Mouse (Mus musculus) brain, adult 2 months (tissue): Measurements from ENCODE around the gene 5031439G07Rik.
A peak's percentile ranks its signal among the peaks of the same experiment; 100 is the strongest.
"Not testable (repeated sequence)": the region's sequence is repeated elsewhere in the genome, so short reads cannot be mapped to it uniquely, and the experiment has no call there.

Experiments used
- DNase-seq: peaks from one replicate; pipeline ENCODE4 v3.0.0; 2011; ENCODE audit warnings: low read depth, low spot score

Gene 5031439G07Rik

GRCm38 (mm10) chr15:84957851-84958250, 30.5 kb downstream of the 5031439G07Rik start:
- peak; percentile 92 for DNase-seq

- no peak for DNase-seq
Measured at GRCm38 (mm10) chr15:84953259-84953658, 35.1 kb downstream of the 5031439G07Rik start.

DNA sequence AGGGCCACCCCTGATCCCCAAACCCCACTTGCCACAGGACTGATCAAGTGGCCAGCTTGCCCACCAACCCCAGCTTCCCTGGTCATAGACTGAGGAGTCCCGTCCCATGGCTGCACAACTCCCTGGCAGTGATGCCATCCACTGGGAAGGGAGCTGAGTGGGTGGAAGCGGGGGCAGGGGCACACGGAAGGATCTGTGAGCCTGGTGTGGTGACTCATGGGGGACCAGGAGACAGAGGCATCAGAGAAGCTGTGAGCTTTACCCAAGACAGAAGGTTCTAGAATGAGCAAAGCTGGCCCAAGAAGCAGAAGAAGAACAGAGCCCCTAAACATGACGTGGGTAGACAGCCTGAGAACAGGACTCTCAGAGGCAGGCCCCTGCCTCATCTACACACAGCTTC, 38.3 kb downstream of the 5031439G07Rik start:
- DNase-seq: peak; percentile 90

- no peak for DNase-seq
Measured at GRCm38 (mm10) chr15:84948990-84949389, 39.4 kb downstream of the 5031439G07Rik start.

DNA sequence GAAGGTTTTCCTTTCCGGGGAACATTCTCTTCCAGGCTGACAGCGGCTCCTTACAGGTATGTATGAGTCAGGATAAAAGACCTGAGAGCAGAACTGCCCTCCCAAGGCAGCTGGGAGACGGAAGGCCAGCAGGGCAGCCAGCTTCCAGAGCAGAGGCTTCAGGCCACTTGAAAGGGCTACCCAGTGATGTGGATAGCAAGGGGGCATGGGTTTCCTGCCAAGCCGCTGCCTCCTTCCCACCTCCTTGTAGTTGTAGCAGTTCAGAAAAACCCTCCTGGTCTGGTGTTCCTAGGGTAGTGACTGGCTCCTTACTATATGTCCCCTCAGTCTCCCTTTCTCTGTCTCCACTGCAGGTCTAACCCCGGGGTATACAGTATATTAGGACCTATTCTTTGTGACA, 44.0 kb downstream of the 5031439G07Rik start:
- no peak for DNase-seq

- peak; percentile 81 for DNase-seq
Measured at GRCm38 (mm10) chr15:84942647-84943285, 45.6 kb downstream of the 5031439G07Rik start.

- no peak for DNase-seq
Measured at GRCm38 (mm10) chr15:84940102-84940501, 48.2 kb downstream of the 5031439G07Rik start.

GRCm38 (mm10) chr15:84934901-84935300, 53.5 kb downstream of the 5031439G07Rik start:
- DNase-seq: peak; percentile 83

DNA sequence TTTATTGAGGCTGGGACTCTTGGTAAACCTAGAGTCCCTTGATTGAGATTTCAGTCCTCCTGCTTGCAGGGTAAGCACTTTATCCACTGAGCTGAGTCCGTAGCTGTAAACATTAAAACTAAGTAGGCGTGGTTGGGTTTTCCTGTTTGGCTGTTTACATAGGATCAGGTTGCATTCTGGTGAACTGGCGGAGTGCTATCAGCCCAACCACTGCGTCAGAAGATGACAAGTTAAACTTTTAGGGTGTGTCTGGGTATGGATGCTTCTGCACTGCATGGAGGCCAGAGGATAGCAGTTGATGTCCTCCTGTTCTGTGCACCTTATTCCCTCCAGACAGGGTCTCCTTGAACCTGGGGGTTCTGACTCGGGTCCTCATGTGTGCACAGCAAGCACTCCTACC, 56.0 kb downstream of the 5031439G07Rik start:
- no peak for DNase-seq

- peak; percentile 76 for DNase-seq
Measured at GRCm38 (mm10) chr15:84925495-84926018, 62.8 kb downstream of the 5031439G07Rik start.

- peak; percentile 74 for DNase-seq
Measured at GRCm38 (mm10) chr15:84924781-84925315, 63.5 kb downstream of the 5031439G07Rik start.

- DNase-seq: no peak
Measured at GRCm38 (mm10) chr15:84923508-84924181, 64.7 kb downstream of the 5031439G07Rik start.

DNA sequence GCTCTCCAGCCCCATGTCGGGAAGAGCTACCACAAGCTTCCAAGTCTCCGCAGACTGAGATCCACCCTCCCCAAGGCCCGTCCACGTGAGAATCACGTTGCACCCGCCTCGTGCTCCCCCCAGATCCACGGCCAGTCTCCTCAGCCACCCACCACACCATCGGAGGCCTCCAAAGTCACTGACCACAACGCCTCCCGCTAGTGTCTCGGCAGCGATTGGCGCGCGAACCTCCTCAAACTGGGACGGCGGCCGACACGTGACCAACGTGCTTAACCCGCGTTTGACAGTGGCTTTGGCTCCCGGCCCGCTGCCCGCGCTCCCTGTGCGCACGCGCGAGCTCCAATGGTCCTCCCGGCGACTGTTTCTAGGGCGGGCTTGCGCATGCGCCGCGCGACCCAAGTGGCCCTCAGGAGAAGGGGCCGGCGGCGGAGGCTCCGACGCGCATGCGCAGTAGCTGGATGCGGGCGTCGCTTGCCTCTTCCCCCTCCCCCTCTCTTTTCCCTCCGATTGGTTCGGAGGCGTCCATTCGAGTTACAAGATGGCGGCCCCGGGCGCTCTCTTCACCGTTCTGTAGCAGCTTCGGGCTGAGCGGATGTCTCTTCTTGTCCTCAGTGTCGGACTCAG, 65.4 kb downstream of the 5031439G07Rik start, which contains the start of gene Nup50:
Nup50 (plus strand) TSS at position 528 of the 624 bp plus-strand sequence.
- peak; percentile 99 for DNase-seq

- DNase-seq: no peak
Measured at GRCm38 (mm10) chr15:84919938-84920337, 68.4 kb downstream of the 5031439G07Rik start, which contains the start of gene Gm29666. TSS of gene Gm29666 (minus strand) at chr15:84920038.

- DNase-seq: no peak
Measured at GRCm38 (mm10) chr15:84913201-84913600, 75.2 kb downstream of the 5031439G07Rik start.

GRCm38 (mm10) chr15:84903843-84904385, 84.4 kb downstream of the 5031439G07Rik start:
- DNase-seq: no peak

- peak; percentile 13 for DNase-seq
Measured at GRCm38 (mm10) chr15:84898077-84898476, 90.3 kb downstream of the 5031439G07Rik start.

DNA sequence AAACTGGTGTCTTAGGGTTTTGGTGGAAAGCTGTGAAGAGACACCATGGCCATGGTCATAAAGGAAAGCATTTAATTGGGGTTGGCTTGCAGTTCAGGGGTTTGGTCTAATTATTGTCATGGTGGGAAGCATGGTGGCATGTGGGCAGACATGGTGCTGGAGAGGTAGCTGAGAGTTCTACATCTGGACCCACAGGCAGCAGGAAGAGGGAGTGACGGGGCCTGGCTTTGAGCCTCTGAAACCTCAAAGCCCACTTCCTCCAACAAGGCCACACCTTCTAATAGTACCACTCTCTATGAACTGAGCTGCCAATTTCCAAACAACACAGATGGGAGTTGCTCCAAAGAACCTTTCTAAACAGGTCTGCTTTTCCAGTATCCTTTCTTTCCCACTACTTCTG, 91.7 kb downstream of the 5031439G07Rik start:
- DNase-seq: no peak

DNA sequence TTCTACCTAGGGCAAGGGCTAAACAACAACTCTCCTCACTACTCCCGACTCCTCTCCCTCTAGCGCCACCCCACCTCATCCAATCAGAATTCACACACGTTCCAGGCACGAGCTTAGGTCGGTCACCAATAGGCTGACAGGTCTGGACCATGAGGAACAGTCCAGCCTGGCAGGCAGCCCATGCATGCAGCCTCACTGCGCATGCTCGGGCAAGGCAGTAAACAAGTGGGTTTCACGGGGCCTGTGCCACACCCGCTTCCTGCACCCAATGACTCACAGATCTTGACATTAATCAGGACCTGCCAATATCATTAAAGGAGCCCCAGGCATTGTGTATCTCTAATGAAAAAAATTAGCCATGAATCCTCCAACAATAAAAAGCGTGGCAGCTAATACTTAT, 92.1 kb downstream of the 5031439G07Rik start:
- not testable (repeated sequence) for DNase-seq
